Mouse (Mus musculus): ENCODE measurements around the gene E130308A19Rik. TPM values are rescaled to one million over a fixed set of nuclear protein-coding genes. Genes with fewer than 3 reads are reported as not detected.
A peak's percentile ranks its signal among the peaks of the same experiment; 100 is the strongest.

E130308A19Rik gene
- 37.3 and 43.2 TPM in 2 replicates for polyA plus RNA-seq (2015; fragmentation: Nextera tagmentation; extraction: Ambion mirVana)

- ATAC-seq: peak; percentile 94
- H3K27ac ChIP-seq (ENCODE audit: low read depth, low read length): peak within 1 kb of the TSS; percentile 93
- WGBS: under 1% methylated on average over 73 of the region's 120 CpGs
These were observed at the start of gene E130308A19Rik for GRCm38 (mm10) chr4:59625998-59626910. E130308A19Rik (plus strand) TSS chr4:59626211.

GRCm38 (mm10) chr4:59580495-59581281 is 45.3 kb upstream of the E130308A19Rik start:
- ATAC-seq: peak; percentile 59
- peak overlapping the region; percentile 74 for H3K9ac ChIP-seq (ENCODE audit: low read depth, low read length)
- peak overlapping the region; percentile 48 for H3K4me3 ChIP-seq (ENCODE audit: low read length)
- peaks cover 8% of the 10 kb centered on the region for H3K4me1 ChIP-seq (ENCODE audit: control insufficient read depth, insufficient read depth, low read depth, low read length)
- no peaks in the 10 kb centered on the region for H3K27me3 ChIP-seq (replicated peaks; ENCODE audit: control insufficient read depth, insufficient read depth, low read length)
- peak overlapping the region; percentile 87 for H3K4me2 ChIP-seq (ENCODE audit: low read length)
- H3K9me3 ChIP-seq (ENCODE audit: control insufficient read depth, low read length): no peaks in the 10 kb centered on the region
- no peaks in the 10 kb centered on the region for H3K36me3 ChIP-seq (ENCODE audit: control insufficient read depth, insufficient read depth, low read length)
- WGBS: under 1% methylated on average over 23 of the region's 23 CpGs
- peak overlapping the region; percentile 81 for H3K27ac ChIP-seq (ENCODE audit: low read depth, low read length)

More at GRCm38 (mm10) chr4:59625998-59626910, at the start of gene E130308A19Rik:
- peak within 1 kb of the TSS; percentile 96 for H3K9ac ChIP-seq (ENCODE audit: low read depth, low read length)
- peak within 1 kb of the TSS; percentile 98 for H3K4me3 ChIP-seq (ENCODE audit: low read length)
- peaks cover 16% of the 10 kb centered on the region for H3K4me1 ChIP-seq (ENCODE audit: control insufficient read depth, insufficient read depth, low read depth, low read length)
- H3K27me3 ChIP-seq (replicated peaks; ENCODE audit: control insufficient read depth, insufficient read depth, low read length): no peaks in the 10 kb centered on the region
- H3K4me2 ChIP-seq (ENCODE audit: low read length): peak within 1 kb of the TSS; percentile 60
- no peaks in the 10 kb centered on the region for H3K36me3 ChIP-seq (ENCODE audit: control insufficient read depth, insufficient read depth, low read length)
- no peaks in the 10 kb centered on the region for H3K9me3 ChIP-seq (ENCODE audit: control insufficient read depth, low read length)

GRCm38 (mm10) chr4:59581314-59582185 is 44.5 kb upstream of the E130308A19Rik start, which contains the start of gene Hsdl2:
Hsdl2 (plus strand) TSS chr4:59581563.
- peak within 1 kb of the TSS; percentile 81 for H3K27ac ChIP-seq (ENCODE audit: low read depth, low read length)
- H3K4me2 ChIP-seq (ENCODE audit: low read length): peak within 1 kb of the TSS; percentile 87
- H3K36me3 ChIP-seq (ENCODE audit: control insufficient read depth, insufficient read depth, low read length): no peaks in the 10 kb centered on the region
- peak within 1 kb of the TSS; percentile 48 for H3K4me3 ChIP-seq (ENCODE audit: low read length)
- 1% methylated on average over 55 of the region's 61 CpGs for WGBS
- no peaks in the 10 kb centered on the region for H3K27me3 ChIP-seq (replicated peaks; ENCODE audit: control insufficient read depth, insufficient read depth, low read length)
- peak; percentile 97 for ATAC-seq
- peaks cover 8% of the 10 kb centered on the region for H3K4me1 ChIP-seq (ENCODE audit: control insufficient read depth, insufficient read depth, low read depth, low read length)
- H3K9me3 ChIP-seq (ENCODE audit: control insufficient read depth, low read length): no peaks in the 10 kb centered on the region
- H3K9ac ChIP-seq (ENCODE audit: low read depth, low read length): peak within 1 kb of the TSS; percentile 74

- no peak for ATAC-seq
- 22% methylated on average over 6 of the region's 6 CpGs for WGBS
- H3K4me1 ChIP-seq (ENCODE audit: control insufficient read depth, insufficient read depth, low read depth, low read length): peaks cover 8% of the 10 kb centered on the region
- no peaks in the 10 kb centered on the region for H3K36me3 ChIP-seq (ENCODE audit: control insufficient read depth, insufficient read depth, low read length)
- peak overlapping the region; percentile 48 for H3K4me3 ChIP-seq (ENCODE audit: low read length)
- H3K4me2 ChIP-seq (ENCODE audit: low read length): peak overlapping the region; percentile 65
- no peak overlapping the region for H3K27ac ChIP-seq (ENCODE audit: low read depth, low read length)
- H3K9ac ChIP-seq (ENCODE audit: low read depth, low read length): no peak overlapping the region
- no peaks in the 10 kb centered on the region for H3K9me3 ChIP-seq (ENCODE audit: control insufficient read depth, low read length)
- H3K27me3 ChIP-seq (replicated peaks; ENCODE audit: control insufficient read depth, insufficient read depth, low read length): no peaks in the 10 kb centered on the region
These were observed 43.8 kb upstream of the E130308A19Rik start for GRCm38 (mm10) chr4:59582186-59582585.

GRCm38 (mm10) chr4:59585097-59585496 is 40.9 kb upstream of the E130308A19Rik start:
- no peak for ATAC-seq
- Histone ChIP-seq H3K27me3 (replicated peaks; ENCODE audit: control insufficient read depth, insufficient read depth, low read length) (no peaks in the 10 kb centered on the region), H3K4me1 (ENCODE audit: control insufficient read depth, insufficient read depth, low read depth, low read length) (peaks cover 5% of the 10 kb centered on the region), H3K4me2 (ENCODE audit: low read length) (no peak overlapping the region), H3K4me3 (ENCODE audit: low read length) (no peak overlapping the region), H3K36me3 (ENCODE audit: control insufficient read depth, insufficient read depth, low read length) (no peaks in the 10 kb centered on the region), H3K9me3 (ENCODE audit: control insufficient read depth, low read length) (no peaks in the 10 kb centered on the region), H3K9ac (ENCODE audit: low read depth, low read length) (no peak overlapping the region), H3K27ac (ENCODE audit: low read depth, low read length) (peak overlapping the region; percentile 29; the same call in 1 of the 2 replicates)
- whole genome bisulfite sequencing: 73% methylated on average over 5 of the region's 5 CpGs

GRCm38 (mm10) chr4:59587215-59587871 is 38.7 kb upstream of the E130308A19Rik start:
- ATAC-seq: no peak
- H3K4me3 ChIP-seq (ENCODE audit: low read length): no peak overlapping the region
- no peaks in the 10 kb centered on the region for H3K36me3 ChIP-seq (ENCODE audit: control insufficient read depth, insufficient read depth, low read length)
- no peaks in the 10 kb centered on the region for H3K9me3 ChIP-seq (ENCODE audit: control insufficient read depth, low read length)
- no peak overlapping the region for H3K4me2 ChIP-seq (ENCODE audit: low read length)
- no peak overlapping the region for H3K27ac ChIP-seq (ENCODE audit: low read depth, low read length)
- WGBS: 83% methylated on average over 2 of the region's 2 CpGs
- no peaks in the 10 kb centered on the region for H3K27me3 ChIP-seq (replicated peaks; ENCODE audit: control insufficient read depth, insufficient read depth, low read length)
- H3K4me1 ChIP-seq (ENCODE audit: control insufficient read depth, insufficient read depth, low read depth, low read length): no peaks in the 10 kb centered on the region
- H3K9ac ChIP-seq (ENCODE audit: low read depth, low read length): no peak overlapping the region

GRCm38 (mm10) chr4:59587872-59588226 is 38.2 kb upstream of the E130308A19Rik start:
- no peak for ATAC-seq
- no peaks in the 10 kb centered on the region for H3K27me3 ChIP-seq (replicated peaks; ENCODE audit: control insufficient read depth, insufficient read depth, low read length)
- no peaks in the 10 kb centered on the region for H3K4me1 ChIP-seq (ENCODE audit: control insufficient read depth, insufficient read depth, low read depth, low read length)
- no peak overlapping the region for H3K27ac ChIP-seq (ENCODE audit: low read depth, low read length)
- no peaks in the 10 kb centered on the region for H3K36me3 ChIP-seq (ENCODE audit: control insufficient read depth, insufficient read depth, low read length)
- no peak overlapping the region for H3K9ac ChIP-seq (ENCODE audit: low read depth, low read length)
- no peaks in the 10 kb centered on the region for H3K9me3 ChIP-seq (ENCODE audit: control insufficient read depth, low read length)
- no peak overlapping the region for H3K4me2 ChIP-seq (ENCODE audit: low read length)
- H3K4me3 ChIP-seq (ENCODE audit: low read length): no peak overlapping the region
- 100% methylated on average over 1 of the region's 1 CpGs for whole genome bisulfite sequencing

GRCm38 (mm10) chr4:59594614-59595013 is 31.4 kb upstream of the E130308A19Rik start:
- Histone ChIP-seq H3K27me3 (replicated peaks; ENCODE audit: control insufficient read depth, insufficient read depth, low read length) (no peaks in the 10 kb centered on the region), H3K4me1 (ENCODE audit: control insufficient read depth, insufficient read depth, low read depth, low read length) (no peaks in the 10 kb centered on the region), H3K4me3 (ENCODE audit: low read length) (no peak overlapping the region), H3K9me3 (ENCODE audit: control insufficient read depth, low read length) (no peaks in the 10 kb centered on the region), H3K36me3 (ENCODE audit: control insufficient read depth, insufficient read depth, low read length) (peaks cover 6% of the 10 kb centered on the region), H3K4me2 (ENCODE audit: low read length) (no peak overlapping the region), H3K27ac (ENCODE audit: low read depth, low read length) (no peak overlapping the region), H3K9ac (ENCODE audit: low read depth, low read length) (no peak overlapping the region)
- no peak for ATAC-seq
- WGBS: 79% methylated on average over 2 of the region's 2 CpGs

All from hindbrain, embryonic 16.5 days (tissue).